Mouse (Mus musculus) E14TG2a.4 (cell line): ENCODE results near the gene Nup153.

Experiments used
- H3K27me3 ChIP-seq: 2 replicates; pipeline ENCODE4 v1.6.1; 2014; ENCODE audit warnings: low read length, control low read depth; ENCODE audit not compliant: insufficient read depth
- H3K36me3 ChIP-seq: 2 replicates; pipeline ENCODE4 v1.6.1; 2014; ENCODE audit warnings: low read length, control low read depth; ENCODE audit not compliant: insufficient read depth
- H3K4me1 ChIP-seq: replicated peaks from 2 replicates; pipeline ENCODE4 v1.6.1; 2014; ENCODE audit warnings: low read depth, low read length, control low read depth
- H3K4me3 ChIP-seq: replicated peaks from 2 replicates; pipeline ENCODE4 v1.5.1; 2014; ENCODE audit warnings: mild to moderate bottlenecking, low read length
- H3K9me3 ChIP-seq: 2 replicates; pipeline ENCODE4 v1.6.1; 2014; ENCODE audit warnings: low read length, control low read depth
- CTCF ChIP-seq: conservative IDR thresholded peaks from 2 replicates; pipeline ENCODE4 v1.5.1; 2014; ENCODE audit warnings: low read length
- NANOG ChIP-seq: IDR thresholded peaks from 2 replicates; pipeline ENCODE4 v1.6.1; 2014; ENCODE audit warnings: borderline replicate concordance, low read length, mixed read lengths
- POU5F1 ChIP-seq: IDR thresholded peaks from 2 replicates; pipeline ENCODE4 v1.6.1; 2014; ENCODE audit warnings: low read length, borderline replicate concordance

Nup153 gene

DNA sequence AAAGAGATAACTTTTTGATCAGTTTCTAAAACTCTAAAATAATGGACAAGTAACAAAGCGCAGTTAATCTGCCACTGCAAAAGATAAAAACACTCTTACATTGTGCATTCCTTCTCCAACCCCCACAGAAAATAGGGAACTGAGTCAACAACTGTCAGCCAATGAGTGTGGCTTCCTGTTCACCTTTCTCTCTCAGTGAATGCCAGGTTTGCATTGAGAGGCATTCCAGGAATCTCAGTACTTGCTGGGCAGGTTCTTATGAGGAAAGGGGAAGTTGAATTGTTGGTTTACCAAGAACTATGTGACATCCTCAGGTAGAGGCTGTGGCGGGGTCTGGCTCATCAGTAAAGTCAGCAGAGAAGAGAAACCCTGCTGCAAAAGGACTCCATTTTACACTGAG is 31.0 kb downstream of the Nup153 start:
- no peak overlapping the region for H3K4me3 ChIP-seq
- H3K27me3 ChIP-seq = no peaks in the 10 kb centered on the region
- H3K4me1 ChIP-seq = peaks cover 78% of the 10 kb centered on the region
- no peaks in the 10 kb centered on the region for H3K9me3 ChIP-seq
- TF ChIP-seq NANOG (no peak), CTCF (no peak), POU5F1 (no peak)
- peaks cover 88% of the 10 kb centered on the region for H3K36me3 ChIP-seq

DNA sequence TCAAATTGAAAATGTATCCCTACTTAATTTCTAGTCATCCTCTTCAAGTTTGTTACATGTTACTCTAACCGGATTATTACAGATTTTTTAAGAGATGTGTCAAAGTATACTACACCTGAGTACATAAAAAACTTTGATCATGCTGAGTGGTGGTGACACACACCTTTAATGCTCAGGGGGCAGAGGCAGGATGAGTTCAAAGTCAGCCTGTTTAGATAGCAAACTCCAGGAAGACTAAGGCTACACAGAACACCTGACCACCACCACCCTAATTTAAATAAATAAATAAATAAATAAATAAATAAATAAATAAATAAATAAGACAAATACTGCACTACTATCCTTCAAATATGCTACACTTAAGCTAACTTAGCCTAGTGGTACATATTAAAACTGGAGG is 31.8 kb downstream of the Nup153 start:
- Histone ChIP-seq H3K27me3 (no peaks in the 10 kb centered on the region), H3K9me3 (no peaks in the 10 kb centered on the region), H3K4me3 (no peak overlapping the region), H3K4me1 (peaks cover 79% of the 10 kb centered on the region), H3K36me3 (peaks cover 88% of the 10 kb centered on the region)
- no peak for TF ChIP-seq CTCF
- no peak for TF ChIP-seq NANOG
- TF ChIP-seq POU5F1 = no peak

DNA sequence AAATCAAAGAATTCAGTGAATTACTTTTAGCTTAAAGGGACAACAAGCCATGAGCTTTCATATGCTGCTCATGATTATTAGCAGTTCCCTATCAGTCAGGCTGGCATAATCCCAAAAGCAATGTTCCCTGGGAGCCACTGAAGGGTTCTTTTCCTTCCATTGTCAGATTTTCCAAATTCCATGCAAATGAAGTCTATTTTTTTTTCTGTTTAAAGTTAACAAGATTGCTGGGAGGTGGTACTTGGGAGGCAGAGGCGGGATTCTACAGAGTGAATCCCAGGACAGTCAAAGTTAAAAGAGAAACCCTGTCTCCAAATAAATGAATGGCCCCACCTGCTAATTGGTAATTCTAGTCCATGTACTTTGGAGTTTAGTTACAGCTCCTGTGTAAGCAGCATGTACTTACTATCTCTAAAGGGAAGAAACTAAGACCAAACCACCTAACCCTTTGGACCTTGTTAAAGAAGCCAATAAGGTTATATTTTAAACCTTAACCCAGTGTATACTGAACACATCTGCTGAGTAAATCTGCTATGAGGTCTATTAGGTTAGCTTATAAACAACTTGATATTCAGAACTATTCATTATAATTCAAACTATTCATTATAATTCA is 32.3 kb downstream of the Nup153 start:
- H3K9me3 ChIP-seq = no peaks in the 10 kb centered on the region
- H3K27me3 ChIP-seq = no peaks in the 10 kb centered on the region
- H3K36me3 ChIP-seq = peaks cover 90% of the 10 kb centered on the region
- no peak for TF ChIP-seq CTCF
- no peak for TF ChIP-seq NANOG
- no peak for TF ChIP-seq POU5F1
- H3K4me3 ChIP-seq = 0 out of 2 replicates have a peak overlapping the region, but pooled peaks have one; percentile 11
- H3K4me1 ChIP-seq = peaks cover 84% of the 10 kb centered on the region

DNA sequence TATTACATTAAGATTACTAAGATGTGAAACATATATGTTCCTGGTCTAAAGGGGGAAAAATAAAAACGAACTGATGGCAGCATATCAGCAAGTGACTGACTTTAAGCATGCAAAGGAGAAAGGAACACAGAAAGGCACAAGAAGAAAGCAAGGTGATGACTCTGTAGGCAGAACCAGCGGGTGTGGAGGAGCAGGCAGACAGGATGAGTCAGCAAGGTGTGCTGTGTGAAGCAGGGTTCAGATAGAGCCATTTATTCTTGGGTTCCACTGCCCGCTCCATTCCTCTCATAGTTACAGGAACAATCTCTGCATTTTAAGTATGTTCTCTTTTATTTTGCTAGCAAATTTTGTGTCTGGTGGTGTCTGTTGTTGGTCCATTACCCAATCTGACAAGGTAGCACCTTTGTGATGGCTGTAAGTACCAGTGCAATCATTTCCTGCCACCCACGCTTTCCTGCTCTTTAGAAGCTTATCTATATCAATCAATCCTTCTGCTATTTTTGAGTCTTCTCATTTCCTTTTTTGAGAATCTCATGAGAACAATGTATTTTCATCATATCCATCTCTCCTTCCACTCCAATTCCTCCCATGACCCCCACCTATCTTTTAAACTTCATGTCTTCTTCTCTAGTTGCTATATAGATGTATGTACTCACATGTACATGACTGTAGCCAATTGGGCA is 37.0 kb downstream of the Nup153 start:
- TF ChIP-seq POU5F1 (no peak), CTCF (no peak), NANOG (no peak)
- Histone ChIP-seq H3K4me1 (peaks cover 57% of the 10 kb centered on the region), H3K36me3 (peaks cover 97% of the 10 kb centered on the region)

DNA sequence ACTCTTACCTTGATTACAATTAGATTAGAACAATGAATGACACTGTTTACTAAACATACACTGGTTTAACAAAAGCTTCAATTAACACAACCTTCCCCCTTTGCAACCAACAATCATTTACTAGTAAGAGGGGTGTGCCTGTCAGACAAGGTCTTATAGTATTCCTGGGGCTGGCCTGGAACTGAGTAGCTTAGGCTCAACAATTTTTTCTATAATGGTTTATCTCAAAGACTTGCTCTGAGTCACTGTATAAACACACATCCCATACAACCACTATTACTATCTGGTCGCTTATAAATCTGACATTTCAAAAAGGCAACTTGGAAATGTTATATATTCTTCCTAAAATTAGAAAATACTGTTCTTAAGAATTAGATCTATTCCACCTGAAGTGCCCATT is 44.4 kb downstream of the Nup153 start:
- no peak overlapping the region for H3K4me3 ChIP-seq
- H3K9me3 ChIP-seq = no peaks in the 10 kb centered on the region

More for the DNA sequence above, 37.0 kb downstream of the Nup153 start:
- Histone ChIP-seq H3K27me3 (no peaks in the 10 kb centered on the region), H3K4me3 (no peak overlapping the region), H3K9me3 (no peaks in the 10 kb centered on the region)

DNA sequence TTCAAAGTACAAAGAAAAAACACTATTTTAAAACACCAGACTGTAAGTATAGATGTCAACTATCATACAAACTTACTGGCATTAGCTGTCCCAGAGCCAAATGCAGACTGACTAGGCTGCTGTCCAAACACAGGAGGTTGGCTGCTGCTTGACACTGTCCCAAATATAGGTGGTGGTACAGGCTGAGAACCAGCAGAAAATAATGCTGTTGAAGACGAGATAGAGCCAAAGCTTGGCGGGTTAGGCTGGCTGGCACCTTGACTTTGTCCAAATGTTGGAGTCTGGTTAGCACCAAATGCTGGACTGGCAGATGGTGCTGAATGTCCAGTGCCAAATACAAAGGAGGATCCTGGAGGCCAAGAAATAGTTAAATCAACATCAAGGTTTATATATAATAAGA is 44.8 kb downstream of the Nup153 start:
- Histone ChIP-seq H3K27me3 (no peaks in the 10 kb centered on the region), H3K36me3 (peaks cover 95% of the 10 kb centered on the region), H3K9me3 (no peaks in the 10 kb centered on the region), H3K4me1 (no peaks in the 10 kb centered on the region), H3K4me3 (no peak overlapping the region)
- TF ChIP-seq POU5F1 (no peak), CTCF (no peak), NANOG (no peak)

More for the DNA sequence above, 44.4 kb downstream of the Nup153 start:
- H3K27me3 ChIP-seq = no peaks in the 10 kb centered on the region
- no peak for TF ChIP-seq CTCF
- no peak for TF ChIP-seq POU5F1
- no peak for TF ChIP-seq NANOG
- H3K36me3 ChIP-seq = peaks cover 95% of the 10 kb centered on the region
- no peaks in the 10 kb centered on the region for H3K4me1 ChIP-seq

DNA sequence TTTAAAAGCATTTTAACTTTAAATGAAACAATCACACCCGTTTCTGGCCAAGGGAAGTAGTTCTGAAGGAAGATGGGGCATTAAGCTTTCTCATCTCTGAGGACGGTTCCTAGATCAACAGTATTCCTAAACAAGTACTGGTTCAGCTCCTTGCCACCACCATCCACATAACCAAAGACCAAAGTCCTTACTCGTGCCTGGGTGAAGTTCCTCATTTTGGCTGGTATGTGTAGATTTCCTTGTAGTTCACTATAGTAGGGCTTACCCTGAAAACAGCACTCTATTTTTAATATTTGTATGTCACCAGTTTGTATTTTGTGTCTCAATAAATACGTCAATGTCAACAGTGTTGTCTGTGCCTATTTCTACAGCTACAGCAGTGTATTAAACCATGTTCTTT is 50.0 kb downstream of the Nup153 start:
- TF ChIP-seq CTCF (no peak), NANOG (no peak), POU5F1 (no peak)
- Histone ChIP-seq H3K9me3 (no peaks in the 10 kb centered on the region), H3K4me3 (no peak overlapping the region), H3K27me3 (no peaks in the 10 kb centered on the region), H3K36me3 (peaks cover 85% of the 10 kb centered on the region), H3K4me1 (no peaks in the 10 kb centered on the region)

DNA sequence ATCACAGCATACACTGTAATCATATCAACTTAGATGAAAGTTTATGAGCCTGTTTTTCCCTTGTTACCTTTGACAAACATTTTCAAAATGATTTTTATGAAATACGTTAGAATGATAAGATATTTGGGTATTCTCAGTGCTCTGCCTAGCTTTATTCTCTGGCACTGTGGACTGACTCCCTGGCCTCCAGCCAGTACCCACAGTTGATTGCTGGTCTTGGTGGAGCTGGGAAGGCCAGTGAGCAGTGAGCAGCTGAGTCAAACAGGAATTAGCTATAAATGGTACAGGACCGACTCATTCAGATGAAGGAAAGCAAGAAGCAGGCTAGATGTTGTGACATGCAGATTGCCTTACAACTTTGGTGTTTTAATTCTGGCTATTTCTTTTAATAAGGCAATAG is 53.1 kb downstream of the Nup153 start:
- Histone ChIP-seq H3K4me1 (peaks cover 9% of the 10 kb centered on the region), H3K27me3 (no peaks in the 10 kb centered on the region), H3K36me3 (peaks cover 78% of the 10 kb centered on the region), H3K9me3 (no peaks in the 10 kb centered on the region), H3K4me3 (no peak overlapping the region)
- TF ChIP-seq POU5F1 (no peak), NANOG (no peak), CTCF (no peak)

DNA sequence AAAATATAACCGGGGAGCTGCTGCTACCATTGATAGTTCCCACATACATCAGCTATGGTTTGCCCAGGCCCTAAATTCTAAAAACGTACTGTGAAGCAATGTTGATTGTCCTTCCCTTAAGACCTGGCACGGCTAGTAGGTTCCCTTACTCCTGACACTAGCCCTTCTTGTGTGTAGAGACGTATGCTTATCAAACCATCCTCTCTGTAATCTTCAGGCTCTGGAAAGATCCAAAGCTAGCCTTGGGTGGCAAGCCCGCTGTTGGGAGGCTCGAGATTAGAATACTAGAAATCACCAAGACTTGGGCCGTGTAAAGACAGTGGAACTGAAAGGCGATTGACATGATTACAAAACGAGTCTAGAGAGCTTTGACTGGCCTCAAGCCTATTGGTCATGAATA is 57.2 kb downstream of the Nup153 start:
- H3K4me3 ChIP-seq = peak overlapping the region; percentile 97
- peaks cover 16% of the 10 kb centered on the region for H3K4me1 ChIP-seq
- 0 out of 2 replicates have a peak, but pooled peaks cover 2% of the 10 kb centered on the region for H3K27me3 ChIP-seq
- H3K36me3 ChIP-seq = peaks cover 46% of the 10 kb centered on the region
- TF ChIP-seq CTCF (no peak), NANOG (no peak), POU5F1 (no peak)
- H3K9me3 ChIP-seq = no peaks in the 10 kb centered on the region
